8 mouse cellular contexts compared by ENCODE assay signal in genomic region chr14:48537795-48538766, GRCm38 (mm10).
DNase-seq lines count a peak whose midpoint lies in the region; ATAC-seq lines count a peak whose summit lies in the region.

No protein-coding gene starts in this region.

- intact Hi-C loops in gastrocnemius, postnatal 36 days (cut with DNase I), result no loop called here
- intact Hi-C loops in heart, postnatal 36 days (cut with DNase I), result no loop called here

- no peak for ATAC-seq in granulocyte monocyte progenitor cell, adult 5-6 weeks (replicated peaks; ENCODE audit: poor library complexity, severe bottlenecking)

- DNase-seq in gastrocnemius, postnatal 10 days, result peak; percentile 22
- DNase-seq in gastrocnemius, postnatal 36 days, result no peak
- peak; percentile 7 for DNase-seq in urinary bladder, postnatal 14 days (ENCODE audit: low spot score)
- DNase-seq in urinary bladder, postnatal 4 days (ENCODE audit: low spot score in 2 of 2), result no peak
- DNase-seq in heart, postnatal 36 days, result peak; percentile 9 to 11
- peak; percentile 2 for DNase-seq in skeletal muscle tissue, adult 2 months (ENCODE audit: low read depth, low spot score)
- no peak for DNase-seq in natural killer cell, adult 2 months (ENCODE audit: low spot score in 2 of 2)

Comparison
In these comparisons a context has a peak if more than half of its experiments do, and no peak if none do; other contexts are left out.
1. DNase-seq: peak in gastrocnemius, postnatal 10 days (single experiment), urinary bladder, postnatal 14 days (single experiment), heart, postnatal 36 days (2 of 2) and skeletal muscle tissue, adult 2 months (single experiment); none in gastrocnemius, postnatal 36 days (0 of 2), urinary bladder, postnatal 4 days (0 of 2) and natural killer cell, adult 2 months (0 of 2).